Mouse (Mus musculus) liver, adult 2 months (tissue): Measurements from ENCODE around the gene Tspyl4. TPM values are rescaled to one million over a fixed set of nuclear protein-coding genes. Genes with fewer than 3 reads are reported as not detected.

ENCODE experiments used
- DNase-seq: peaks from one replicate; pipeline ENCODE4 v3.0.0-alpha.2; 2011; ENCODE audit warnings: low read depth, low spot score; ENCODE audit errors: extremely low read depth
- H3K27ac ChIP-seq: fragments of 200-500 bp; replicated peaks from 2 replicates; pipeline ENCODE4 v1.5.1; 2012; ENCODE audit warnings: low read depth, mild to moderate bottlenecking, control low read depth, inconsistent platforms, low read length; ENCODE audit not compliant: insufficient read depth
- H3K27me3 ChIP-seq: fragments of 200-500 bp; 2 replicates; pipeline ENCODE4 v1.6.1; 2012; ENCODE audit warnings: mild to moderate bottlenecking, moderate library complexity, low read length, inconsistent platforms; ENCODE audit not compliant: control insufficient read depth, insufficient read depth
- H3K36me3 ChIP-seq: fragments of 200-500 bp; 2 replicates; pipeline ENCODE4 v1.6.1; 2012; ENCODE audit warnings: low read length, inconsistent platforms; ENCODE audit not compliant: control insufficient read depth, insufficient read depth
- H3K4me1 ChIP-seq: fragments of 200-500 bp; 2 replicates; pipeline ENCODE4 v1.6.1; 2011; ENCODE audit warnings: low read length; ENCODE audit not compliant: control insufficient read depth, insufficient read depth
- H3K4me3 ChIP-seq: fragments of 200-500 bp; 2 replicates; pipeline ENCODE4 v1.5.1; 2011; ENCODE audit warnings: low read depth, mild to moderate bottlenecking, control low read depth, low read length, moderate library complexity; ENCODE audit not compliant: insufficient read depth
- H3K79me2 ChIP-seq: fragments of 200-500 bp; 2 replicates; pipeline ENCODE4 v1.6.1; 2012; ENCODE audit warnings: inconsistent platforms, mild to moderate bottlenecking, low read length, moderate library complexity; ENCODE audit not compliant: control insufficient read depth, insufficient read depth
- H3K9ac ChIP-seq: fragments of 200-500 bp; 2 replicates; pipeline ENCODE4 v1.6.1; 2012; ENCODE audit warnings: low read depth, mild to moderate bottlenecking, control low read depth, inconsistent platforms, low read length
- CTCF ChIP-seq: fragments of 200-500 bp; IDR thresholded peaks from 2 replicates; pipeline ENCODE4 v1.5.1; 2011; ENCODE audit warnings: low read depth, low read length, control low read depth
- POLR2A ChIP-seq: fragments of 200-500 bp; IDR thresholded peaks from 2 replicates; pipeline ENCODE4 v1.6.1; 2011; ENCODE audit warnings: low read length, control low read depth; ENCODE audit not compliant: insufficient read depth; ENCODE audit errors: extremely low read depth
- WGBS: fragments of 180-500 bp; shearing (Covaris S2); methylation state at CpG from one replicate; pipeline ENCODE4 v1.1.7; 2018; 5-methylcytosine and 5-hydroxymethylcytosine counted together
- polyA plus RNA-seq: library from polyadenylated mRNA; depleted of rRNA; stranded (reverse); fragments of >200 nt; gene quantifications from 2 replicates; pipeline ENCODE4 v1.2.3, GENCODE M21; 2012
- total RNA-seq: library from RNA; depleted of rRNA; stranded (reverse); fragments of >200 nt; gene quantifications from 2 replicates; pipeline ENCODE4 v1.2.3, GENCODE M21; 2014

Tspyl4 gene
- total and polyA plus RNA-seq, 2 experiments: 1.7 to 2.8 TPM

- H3K27me3 ChIP-seq: no peaks in the 10 kb centered on the region
- TF ChIP-seq CTCF (no peak), POLR2A (no peak)
- no peak for DNase-seq
- H3K36me3 ChIP-seq: peaks cover 24% of the 10 kb centered on the region
- no peak overlapping the region for H3K4me3 ChIP-seq
- H3K27ac ChIP-seq: no peak overlapping the region
- 93% methylated on average over 9 of the region's 9 CpGs for WGBS
- H3K4me1 ChIP-seq: no peaks in the 10 kb centered on the region
- H3K79me2 ChIP-seq: no peaks in the 10 kb centered on the region
- no peak overlapping the region for H3K9ac ChIP-seq
Observed at GRCm38 (mm10) chr10:34309915-34310685, 12.9 kb downstream of the Tspyl4 start.

- Histone ChIP-seq H3K79me2 (no peaks in the 10 kb centered on the region), H3K4me3 (no peak overlapping the region), H3K36me3 (peaks cover 24% of the 10 kb centered on the region), H3K27ac (no peak overlapping the region), H3K27me3 (no peaks in the 10 kb centered on the region), H3K9ac (no peak overlapping the region), H3K4me1 (no peaks in the 10 kb centered on the region)
- no peak for TF ChIP-seq CTCF
- TF ChIP-seq POLR2A: no peak
- 83% methylated on average over 3 of the region's 3 CpGs for WGBS
- no peak for DNase-seq
Observed at GRCm38 (mm10) chr10:34312536-34312935, 15.3 kb downstream of the Tspyl4 start.

- no peak for DNase-seq
- Histone ChIP-seq H3K9ac (no peak overlapping the region), H3K4me3 (no peak overlapping the region), H3K27me3 (no peaks in the 10 kb centered on the region), H3K4me1 (no peaks in the 10 kb centered on the region), H3K27ac (no peak overlapping the region), H3K79me2 (no peaks in the 10 kb centered on the region), H3K36me3 (peaks cover 21% of the 10 kb centered on the region)
- TF ChIP-seq CTCF (no peak), POLR2A (no peak)
- 30% methylated on average over 3 of the region's 3 CpGs for WGBS
Observed at GRCm38 (mm10) chr10:34316571-34317216, 19.5 kb downstream of the Tspyl4 start.

- TF ChIP-seq CTCF (no peak), POLR2A (no peak)
- H3K4me3 ChIP-seq: no peak overlapping the region
- no peaks in the 10 kb centered on the region for H3K4me1 ChIP-seq
- peaks cover 21% of the 10 kb centered on the region for H3K36me3 ChIP-seq
- no peak for DNase-seq
- no peaks in the 10 kb centered on the region for H3K27me3 ChIP-seq
- H3K9ac ChIP-seq: no peak overlapping the region
- H3K27ac ChIP-seq: no peak overlapping the region
- 81% methylated on average over 2 of the region's 2 CpGs for WGBS
- H3K79me2 ChIP-seq: no peaks in the 10 kb centered on the region
Observed at GRCm38 (mm10) chr10:34317217-34317606, 20.0 kb downstream of the Tspyl4 start.

GRCm38 (mm10) chr10:34320809-34321208, 23.6 kb downstream of the Tspyl4 start:
- Histone ChIP-seq H3K9ac (no peak overlapping the region), H3K4me3 (no peak overlapping the region), H3K27ac (no peak overlapping the region), H3K4me1 (no peaks in the 10 kb centered on the region), H3K79me2 (no peaks in the 10 kb centered on the region), H3K36me3 (peaks cover 15% of the 10 kb centered on the region), H3K27me3 (no peaks in the 10 kb centered on the region)
- 88% methylated on average over 2 of the region's 2 CpGs for WGBS
- TF ChIP-seq CTCF: no peak
- no peak for TF ChIP-seq POLR2A
- no peak for DNase-seq

GRCm38 (mm10) chr10:34326701-34327100, 29.5 kb downstream of the Tspyl4 start:
- TF ChIP-seq POLR2A (no peak), CTCF (peak; percentile 57)
- no peak overlapping the region for H3K4me3 ChIP-seq
- WGBS: 32% methylated on average over 4 of the region's 4 CpGs
- DNase-seq: peak; percentile 11
- H3K27ac ChIP-seq: no peak overlapping the region
- no peak overlapping the region for H3K9ac ChIP-seq
- H3K79me2 ChIP-seq: no peaks in the 10 kb centered on the region
- no peaks in the 10 kb centered on the region for H3K27me3 ChIP-seq
- H3K36me3 ChIP-seq: peaks cover 12% of the 10 kb centered on the region
- H3K4me1 ChIP-seq: no peaks in the 10 kb centered on the region
